Mouse (Mus musculus) bone marrow, adult 2 months (tissue): ENCODE data around the gene Kyat1.
"Not testable (repeated sequence)": the region's sequence is repeated elsewhere in the genome, so short reads cannot be mapped to it uniquely, and the experiment has no call there.

Experiments used
- CTCF ChIP-seq: fragments of 200-500 bp; IDR thresholded peaks from 2 replicates; pipeline ENCODE4 v1.5.1; 2011; ENCODE audit warnings: low read length, control low read depth; ENCODE audit not compliant: control insufficient read depth, insufficient read depth
- POLR2A ChIP-seq: fragments of 200-500 bp; IDR thresholded peaks from 2 replicates; pipeline ENCODE4 v1.6.1; 2011; ENCODE audit warnings: low read depth, mild to moderate bottlenecking, control low read depth, low read length, borderline replicate concordance; ENCODE audit not compliant: control insufficient read depth

DNA sequence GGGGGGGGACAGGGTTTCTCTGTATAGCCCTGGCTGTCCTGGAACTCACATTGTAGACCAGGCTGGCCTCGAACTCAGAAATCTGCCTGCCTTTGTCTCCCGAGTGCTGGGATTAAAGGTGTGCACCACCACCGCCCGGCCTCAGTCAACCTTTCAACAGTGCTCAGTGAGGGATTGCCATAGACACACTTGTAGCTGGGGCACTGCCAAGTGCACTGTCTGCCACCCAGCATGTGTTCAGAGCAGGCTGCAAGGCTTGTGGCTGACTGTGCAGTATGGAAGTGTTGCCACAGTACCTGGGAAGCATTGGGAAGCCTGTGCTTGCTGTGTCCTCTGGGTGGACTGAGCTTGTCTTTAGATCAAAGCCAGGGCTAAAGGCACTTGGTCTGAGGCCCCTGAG, 65.6 kb downstream of the Kyat1 start:
- TF ChIP-seq POLR2A, CTCF: not testable (repeated sequence)
